Mouse (Mus musculus): Measurements from ENCODE around the gene Fgfr2. TPM values are rescaled to one million over a fixed set of nuclear protein-coding genes. Genes with fewer than 3 reads are reported as not detected.
A peak's percentile ranks its signal among the peaks of the same experiment; 100 is the strongest.

The Fgfr2 gene
- polyA plus RNA-seq, 1 experiment from 2014 or later: 33.9 TPM

GRCm38 (mm10) chr7:132931560-132932351 is 191.4 kb downstream of the Fgfr2 start:
- H3K9ac ChIP-seq: peak overlapping the region; percentile 98
- peak; percentile 62; the same call in 1 of the 2 replicates for ATAC-seq (ENCODE audit: low FRiP score)
- no peaks in the 10 kb centered on the region for H3K27me3 ChIP-seq
- peaks cover 20% of the 10 kb centered on the region for H3K4me1 ChIP-seq (replicated peaks)
- peak overlapping the region; percentile 96 for H3K4me3 ChIP-seq
- H3K36me3 ChIP-seq: no peaks in the 10 kb centered on the region
- H3K27ac ChIP-seq: peak overlapping the region; percentile 99
- peak overlapping the region; percentile 86 for H3K4me2 ChIP-seq
- WGBS: under 1% methylated on average over 54 of the region's 55 CpGs
- no peaks in the 10 kb centered on the region for H3K9me3 ChIP-seq

- Histone ChIP-seq H3K27ac (peak within 1 kb of the TSS; percentile 99), H3K9me3 (no peaks in the 10 kb centered on the region), H3K27me3 (no peaks in the 10 kb centered on the region), H3K4me1 (replicated peaks) (peaks cover 20% of the 10 kb centered on the region), H3K36me3 (no peaks in the 10 kb centered on the region), H3K9ac (peak within 1 kb of the TSS; percentile 98), H3K4me3 (peak within 1 kb of the TSS; percentile 96), H3K4me2 (peak within 1 kb of the TSS; percentile 86)
- ATAC-seq (ENCODE audit: low FRiP score): peak; percentile 99
- under 1% methylated on average over 74 of the region's 93 CpGs for WGBS
Measured at GRCm38 (mm10) chr7:132930850-132931559, 192.1 kb downstream of the Fgfr2 start, which contains the start of gene Zranb1. Zranb1 (plus strand) TSS chr7:132931142.

- H3K4me1 ChIP-seq (replicated peaks): peaks cover 20% of the 10 kb centered on the region
- 92% methylated on average over 5 of the region's 5 CpGs for WGBS
- peak overlapping the region; percentile 86 for H3K4me2 ChIP-seq
- H3K9me3 ChIP-seq: no peaks in the 10 kb centered on the region
- H3K9ac ChIP-seq: peak overlapping the region; percentile 98
- H3K4me3 ChIP-seq: peak overlapping the region; percentile 96
- ATAC-seq (ENCODE audit: low FRiP score): no peak
- 0 out of 2 replicates have a peak overlapping the region, but pooled peaks have one; percentile 99 for H3K27ac ChIP-seq
- no peaks in the 10 kb centered on the region for H3K27me3 ChIP-seq
- H3K36me3 ChIP-seq: no peaks in the 10 kb centered on the region
Measured at GRCm38 (mm10) chr7:132930055-132930454, 193.1 kb downstream of the Fgfr2 start.

- WGBS: 57% methylated on average over 3 of the region's 3 CpGs
- Histone ChIP-seq H3K36me3 (no peaks in the 10 kb centered on the region), H3K27me3 (no peaks in the 10 kb centered on the region), H3K4me3 (no peak overlapping the region), H3K4me2 (no peak overlapping the region), H3K9me3 (no peaks in the 10 kb centered on the region), H3K27ac (no peak overlapping the region), H3K4me1 (replicated peaks) (peaks cover 9% of the 10 kb centered on the region), H3K9ac (0 out of 2 replicates have a peak overlapping the region, but pooled peaks have one; percentile 8)
- no peak for ATAC-seq (ENCODE audit: low FRiP score)
Measured at GRCm38 (mm10) chr7:132927201-132927600, 195.9 kb downstream of the Fgfr2 start.

- Histone ChIP-seq H3K4me3 (no peak overlapping the region), H3K36me3 (no peaks in the 10 kb centered on the region), H3K9me3 (no peaks in the 10 kb centered on the region), H3K27me3 (no peaks in the 10 kb centered on the region), H3K9ac (no peak overlapping the region), H3K4me1 (replicated peaks) (peaks cover 3% of the 10 kb centered on the region), H3K27ac (no peak overlapping the region), H3K4me2 (no peak overlapping the region)
- ATAC-seq (ENCODE audit: low FRiP score): no peak
- WGBS: 86% methylated on average over 2 of the region's 2 CpGs
Measured at GRCm38 (mm10) chr7:132925227-132925626, 197.9 kb downstream of the Fgfr2 start.

GRCm38 (mm10) chr7:132921971-132922370 is 201.2 kb downstream of the Fgfr2 start:
- H3K9ac ChIP-seq: no peak overlapping the region
- no peak for ATAC-seq (ENCODE audit: low FRiP score)
- no peak overlapping the region for H3K27ac ChIP-seq
- H3K4me2 ChIP-seq: no peak overlapping the region
- H3K36me3 ChIP-seq: no peaks in the 10 kb centered on the region
- H3K4me3 ChIP-seq: no peak overlapping the region
- WGBS: 59% methylated on average over 3 of the region's 3 CpGs
- peaks cover 3% of the 10 kb centered on the region; the same call in 1 of the 2 replicates for H3K9me3 ChIP-seq
- H3K4me1 ChIP-seq (replicated peaks): no peaks in the 10 kb centered on the region
- H3K27me3 ChIP-seq: no peaks in the 10 kb centered on the region

- H3K9ac ChIP-seq: no peak overlapping the region
- H3K4me1 ChIP-seq (replicated peaks): no peaks in the 10 kb centered on the region
- no peak overlapping the region for H3K4me2 ChIP-seq
- H3K4me3 ChIP-seq: no peak overlapping the region
- no peaks in the 10 kb centered on the region for H3K27me3 ChIP-seq
- 76% methylated on average over 3 of the region's 3 CpGs for WGBS
- no peak for ATAC-seq (ENCODE audit: low FRiP score)
- no peaks in the 10 kb centered on the region for H3K9me3 ChIP-seq
- no peaks in the 10 kb centered on the region for H3K36me3 ChIP-seq
- no peak overlapping the region for H3K27ac ChIP-seq
Measured at GRCm38 (mm10) chr7:132903796-132904195, 219.4 kb downstream of the Fgfr2 start.

- H3K9me3 ChIP-seq: no peaks in the 10 kb centered on the region
- no peak overlapping the region for H3K9ac ChIP-seq
- H3K27ac ChIP-seq: no peak overlapping the region
- H3K4me3 ChIP-seq: no peak overlapping the region
- H3K27me3 ChIP-seq: no peaks in the 10 kb centered on the region
- 66% methylated on average over 2 of the region's 2 CpGs for WGBS
- no peak for ATAC-seq (ENCODE audit: low FRiP score)
- H3K4me2 ChIP-seq: no peak overlapping the region
- no peaks in the 10 kb centered on the region for H3K4me1 ChIP-seq (replicated peaks)
- no peaks in the 10 kb centered on the region for H3K36me3 ChIP-seq
Measured at GRCm38 (mm10) chr7:132900826-132901531, 222.2 kb downstream of the Fgfr2 start.

- ATAC-seq (ENCODE audit: low FRiP score): no peak
- H3K27me3 ChIP-seq: no peaks in the 10 kb centered on the region
- H3K4me3 ChIP-seq: no peak overlapping the region
- H3K4me1 ChIP-seq (replicated peaks): no peaks in the 10 kb centered on the region
- no peaks in the 10 kb centered on the region for H3K9me3 ChIP-seq
- no peaks in the 10 kb centered on the region for H3K36me3 ChIP-seq
- H3K4me2 ChIP-seq: no peak overlapping the region
- H3K27ac ChIP-seq: no peak overlapping the region
- H3K9ac ChIP-seq: no peak overlapping the region
- 85% methylated on average over 2 of the region's 2 CpGs for WGBS
Measured at GRCm38 (mm10) chr7:132898234-132898633, 224.9 kb downstream of the Fgfr2 start.

GRCm38 (mm10) chr7:132897258-132897657 is 225.9 kb downstream of the Fgfr2 start:
- no peak overlapping the region for H3K4me3 ChIP-seq
- 83% methylated on average over 10 of the region's 10 CpGs for WGBS
- no peak for ATAC-seq (ENCODE audit: low FRiP score)
- H3K27ac ChIP-seq: no peak overlapping the region
- H3K4me2 ChIP-seq: no peak overlapping the region
- no peak overlapping the region for H3K9ac ChIP-seq
- no peaks in the 10 kb centered on the region for H3K9me3 ChIP-seq
- H3K27me3 ChIP-seq: no peaks in the 10 kb centered on the region
- no peaks in the 10 kb centered on the region for H3K36me3 ChIP-seq
- no peaks in the 10 kb centered on the region for H3K4me1 ChIP-seq (replicated peaks)

GRCm38 (mm10) chr7:132896206-132896815 is 226.8 kb downstream of the Fgfr2 start:
- no peak overlapping the region for H3K4me2 ChIP-seq
- H3K4me1 ChIP-seq (replicated peaks): no peaks in the 10 kb centered on the region
- no peak overlapping the region for H3K4me3 ChIP-seq
- ATAC-seq (ENCODE audit: low FRiP score): no peak
- 90% methylated on average over 9 of the region's 9 CpGs for WGBS
- H3K36me3 ChIP-seq: no peaks in the 10 kb centered on the region
- H3K27ac ChIP-seq: no peak overlapping the region
- H3K9ac ChIP-seq: no peak overlapping the region
- H3K27me3 ChIP-seq: no peaks in the 10 kb centered on the region
- H3K9me3 ChIP-seq: no peaks in the 10 kb centered on the region
